Mouse (Mus musculus): Measurements from ENCODE around the gene Defb29. TPM values are rescaled to one million over a fixed set of nuclear protein-coding genes. Genes with fewer than 3 reads are reported as not detected.

Defb29 gene
- total and polyA plus RNA-seq, 2 experiments, result not detected

DNA sequence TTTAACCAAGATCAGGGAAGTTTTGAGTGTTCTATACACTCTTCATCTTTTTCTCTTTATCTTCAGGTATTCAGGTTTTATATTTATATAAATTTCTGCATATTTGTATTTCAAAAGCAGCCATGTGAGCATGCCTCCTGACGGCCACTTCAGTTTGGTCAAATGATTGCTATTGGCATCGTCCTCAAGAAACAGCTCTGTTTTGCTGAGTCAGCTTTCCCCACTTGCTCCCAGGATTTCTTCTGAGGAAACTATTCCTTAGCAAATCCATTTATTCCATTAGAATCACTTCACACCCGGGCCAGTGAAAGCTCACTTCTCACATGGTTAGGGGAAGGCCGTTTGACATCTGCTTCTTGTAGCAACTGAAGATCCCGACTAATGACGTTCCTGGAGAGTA, 41.9 kb downstream of the Defb29 start:
- H3K9ac ChIP-seq (ENCODE audit: low read depth, low read length), result no peak overlapping the region
- 78% methylated on average over 6 of the region's 6 CpGs for WGBS
- H3K4me3 ChIP-seq (ENCODE audit: insufficient read depth, low read depth, low read length), result no peak overlapping the region
- TF ChIP-seq POLR2A (IDR thresholded peaks at IDR 0.05; ENCODE audit: extremely low read depth, insufficient read depth, low read length) (no peak), CTCF (IDR thresholded peaks at IDR 0.05; ENCODE audit: low read depth, low read length) (no peak)
- no peaks in the 10 kb centered on the region for H3K79me2 ChIP-seq (ENCODE audit: control insufficient read depth, insufficient read depth, low read length)
- no peak overlapping the region for H3K27ac ChIP-seq (replicated peaks; ENCODE audit: insufficient read depth, low read depth, low read length)
- no peaks in the 10 kb centered on the region for H3K4me1 ChIP-seq (ENCODE audit: control insufficient read depth, insufficient read depth, low read length)
- H3K36me3 ChIP-seq (ENCODE audit: control insufficient read depth, insufficient read depth, low read length), result no peaks in the 10 kb centered on the region
- no peak for DNase-seq (ENCODE audit: extremely low read depth, low read depth, low spot score)
- H3K27me3 ChIP-seq (ENCODE audit: control insufficient read depth, insufficient read depth, low read length), result no peaks in the 10 kb centered on the region

DNA sequence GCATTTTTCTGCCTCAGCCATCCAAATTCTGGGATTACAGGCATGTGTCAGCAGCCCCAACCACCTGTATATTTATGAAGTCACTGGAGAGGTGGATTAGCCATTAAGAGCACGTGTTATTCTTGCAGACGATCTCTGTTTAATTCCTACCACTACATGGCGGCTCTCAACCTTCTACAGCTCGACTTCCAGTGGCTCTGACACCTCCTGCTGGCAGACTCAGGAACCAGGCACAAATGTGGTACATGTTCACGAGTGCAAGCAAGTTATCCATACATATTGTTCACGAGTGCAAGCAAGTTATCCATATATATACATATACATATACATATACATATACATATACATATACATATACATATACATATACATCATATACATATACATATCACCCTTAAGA, 46.7 kb downstream of the Defb29 start:
- no peak for DNase-seq (ENCODE audit: extremely low read depth, low read depth, low spot score)
- no peaks in the 10 kb centered on the region for H3K27me3 ChIP-seq (ENCODE audit: control insufficient read depth, insufficient read depth, low read length)
- 74% methylated on average over 6 of the region's 6 CpGs for WGBS
- no peaks in the 10 kb centered on the region for H3K4me1 ChIP-seq (ENCODE audit: control insufficient read depth, insufficient read depth, low read length)
- TF ChIP-seq POLR2A (IDR thresholded peaks at IDR 0.05; ENCODE audit: extremely low read depth, insufficient read depth, low read length) (no peak), CTCF (IDR thresholded peaks at IDR 0.05; ENCODE audit: low read depth, low read length) (no peak)
- H3K36me3 ChIP-seq (ENCODE audit: control insufficient read depth, insufficient read depth, low read length), result no peaks in the 10 kb centered on the region
- no peak overlapping the region for H3K27ac ChIP-seq (replicated peaks; ENCODE audit: insufficient read depth, low read depth, low read length)
- H3K9ac ChIP-seq (ENCODE audit: low read depth, low read length), result no peak overlapping the region
- no peaks in the 10 kb centered on the region for H3K79me2 ChIP-seq (ENCODE audit: control insufficient read depth, insufficient read depth, low read length)
- H3K4me3 ChIP-seq (ENCODE audit: insufficient read depth, low read depth, low read length), result no peak overlapping the region

DNA sequence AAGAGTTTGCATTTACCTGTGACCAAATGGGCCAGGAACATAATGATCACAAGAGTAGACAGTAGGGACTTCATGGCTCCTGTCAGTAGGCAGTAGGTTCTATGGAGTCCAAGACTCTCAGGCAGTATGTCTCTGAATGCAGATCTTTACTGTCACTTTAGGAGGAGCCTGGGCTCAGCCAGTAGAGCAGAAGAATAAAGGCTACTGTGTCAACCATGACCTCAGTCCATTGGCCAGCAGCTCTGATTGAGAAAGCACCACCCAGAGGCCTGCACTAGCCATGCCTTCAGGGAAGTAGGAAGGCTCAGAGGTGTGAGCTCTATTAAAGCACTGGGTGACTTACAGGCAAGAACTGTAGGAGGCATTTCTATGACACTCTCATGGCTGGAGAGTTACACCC, 49.9 kb downstream of the Defb29 start, which contains the start of gene Defb22:
TSS of gene Defb22 (minus strand) at position 101 of the 400 bp plus-strand sequence.
- H3K9ac ChIP-seq (ENCODE audit: low read depth, low read length), result no peak within 1 kb of the TSS
- no peaks in the 10 kb centered on the region for H3K79me2 ChIP-seq (ENCODE audit: control insufficient read depth, insufficient read depth, low read length)
- no peak for DNase-seq (ENCODE audit: extremely low read depth, low read depth, low spot score)
- H3K4me1 ChIP-seq (ENCODE audit: control insufficient read depth, insufficient read depth, low read length), result no peaks in the 10 kb centered on the region
- no peaks in the 10 kb centered on the region for H3K36me3 ChIP-seq (ENCODE audit: control insufficient read depth, insufficient read depth, low read length)
- no peaks in the 10 kb centered on the region for H3K27me3 ChIP-seq (ENCODE audit: control insufficient read depth, insufficient read depth, low read length)
- H3K27ac ChIP-seq (replicated peaks; ENCODE audit: insufficient read depth, low read depth, low read length), result no peak within 1 kb of the TSS
- H3K4me3 ChIP-seq (ENCODE audit: insufficient read depth, low read depth, low read length), result no peak within 1 kb of the TSS
- TF ChIP-seq CTCF (IDR thresholded peaks at IDR 0.05; ENCODE audit: low read depth, low read length), result no peak
- no peak for TF ChIP-seq POLR2A (IDR thresholded peaks at IDR 0.05; ENCODE audit: extremely low read depth, insufficient read depth, low read length)

Other genes starting within 250 kb of the Defb29 start
- gene Tbc1d20, start 246.3 kb downstream of the Defb29 start, total RNA-seq (2014; rRNA removed), result 13.0 and 15.9 TPM in 2 replicates
- 23.6 and 25.1 TPM in 2 replicates for gene Tbc1d20, start 246.3 kb downstream of the Defb29 start, polyA plus RNA-seq (2012; rRNA removed)
- 43.4 and 47.7 TPM in 2 replicates for gene Rbck1, start 207.4 kb downstream of the Defb29 start, total RNA-seq (2014; rRNA removed)
- gene Rbck1, start 207.4 kb downstream of the Defb29 start, polyA plus RNA-seq (2012; rRNA removed), result 92.8 and 107 TPM in 2 replicates
- 14.7 and 16.2 TPM in 2 replicates for gene Trib3, start 196.1 kb downstream of the Defb29 start, total RNA-seq (2014; rRNA removed)
- gene Trib3, start 196.1 kb downstream of the Defb29 start, polyA plus RNA-seq (2012; rRNA removed), result 4.9 and 5.4 TPM in 2 replicates
- gene Nrsn2, start 163.5 kb downstream of the Defb29 start, total RNA-seq (2014; rRNA removed), result not detected in 2 replicates
- not detected in 2 replicates for gene Nrsn2, start 163.5 kb downstream of the Defb29 start, polyA plus RNA-seq (2012; rRNA removed)
- gene Sox12, start 142.0 kb downstream of the Defb29 start, total RNA-seq (2014; rRNA removed), result 0.18 and 0.40 TPM in 2 replicates
- gene Sox12, start 142.0 kb downstream of the Defb29 start, polyA plus RNA-seq (2012; rRNA removed), result 1.7 and 1.9 TPM in 2 replicates
- 0.37 and 0.47 TPM in 2 replicates for gene Zcchc3, start 125.1 kb downstream of the Defb29 start, total RNA-seq (2014; rRNA removed)
- 0.40 and 0.44 TPM in 2 replicates for gene Zcchc3, start 125.1 kb downstream of the Defb29 start, polyA plus RNA-seq (2012; rRNA removed)
- gene 6820408C15Rik, start 124.5 kb downstream of the Defb29 start, total RNA-seq (2014; rRNA removed), result not detected in 2 replicates
- not detected in 2 replicates for gene 6820408C15Rik, start 124.5 kb downstream of the Defb29 start, polyA plus RNA-seq (2012; rRNA removed)
- not detected in 2 replicates for gene Defb23, start 75.5 kb downstream of the Defb29 start, total RNA-seq (2014; rRNA removed)
- not detected in 2 replicates for gene Defb23, start 75.5 kb downstream of the Defb29 start, polyA plus RNA-seq (2012; rRNA removed)
- gene Defb20, start 63.0 kb downstream of the Defb29 start, total RNA-seq (2014; rRNA removed), result not detected in 2 replicates
- gene Defb20, start 63.0 kb downstream of the Defb29 start, polyA plus RNA-seq (2012; rRNA removed), result not detected in 2 replicates
- gene Defb22, start 50.0 kb downstream of the Defb29 start, total RNA-seq (2014; rRNA removed), result not detected in 2 replicates
- not detected in 2 replicates for gene Defb22, start 50.0 kb downstream of the Defb29 start, polyA plus RNA-seq (2012; rRNA removed)
- gene Defb26, start 28.4 kb downstream of the Defb29 start, total RNA-seq (2014; rRNA removed), result not detected in 2 replicates
- gene Defb26, start 28.4 kb downstream of the Defb29 start, polyA plus RNA-seq (2012; rRNA removed), result not detected in 2 replicates
- not detected in 2 replicates for gene Defb28, start 21.8 kb downstream of the Defb29 start, total RNA-seq (2014; rRNA removed)
- gene Defb28, start 21.8 kb downstream of the Defb29 start, polyA plus RNA-seq (2012; rRNA removed), result not detected in 2 replicates
- gene Gm17416, start 29.2 kb upstream of the Defb29 start, total RNA-seq (2014; rRNA removed), result not detected in 2 replicates
- not detected in 2 replicates for gene Gm17416, start 29.2 kb upstream of the Defb29 start, polyA plus RNA-seq (2012; rRNA removed)
- not detected in 2 replicates for gene Defb21, start 32.6 kb upstream of the Defb29 start, total RNA-seq (2014; rRNA removed)
- gene Defb21, start 32.6 kb upstream of the Defb29 start, polyA plus RNA-seq (2012; rRNA removed), result not detected in 2 replicates
- gene Defb19, start 40.2 kb upstream of the Defb29 start, total RNA-seq (2014; rRNA removed), result not detected in 2 replicates
- gene Defb19, start 40.2 kb upstream of the Defb29 start, polyA plus RNA-seq (2012; rRNA removed), result not detected in 2 replicates
- not detected in 2 replicates for gene Defb45, start 59.3 kb upstream of the Defb29 start, total RNA-seq (2014; rRNA removed)
- not detected in 2 replicates for gene Defb45, start 59.3 kb upstream of the Defb29 start, polyA plus RNA-seq (2012; rRNA removed)
- not detected in 2 replicates for gene Defb36, start 64.2 kb upstream of the Defb29 start, total RNA-seq (2014; rRNA removed)
- gene Defb36, start 64.2 kb upstream of the Defb29 start, polyA plus RNA-seq (2012; rRNA removed), result not detected in 2 replicates
- 2.1 TPM in 1 of 2 replicates, not detected in the other for gene Defb25, start 83.0 kb upstream of the Defb29 start, total RNA-seq (2014; rRNA removed)
- not detected in 2 replicates for gene Defb25, start 83.0 kb upstream of the Defb29 start, polyA plus RNA-seq (2012; rRNA removed)
- 0.34 and 0.65 TPM in 2 replicates for gene Rem1, start 86.9 kb upstream of the Defb29 start, total RNA-seq (2014; rRNA removed)
- 0.32 and 0.35 TPM in 2 replicates for gene Rem1, start 86.9 kb upstream of the Defb29 start, polyA plus RNA-seq (2012; rRNA removed)
- 65.5 and 86.1 TPM in 2 replicates for gene H13, start 129.4 kb upstream of the Defb29 start, total RNA-seq (2014; rRNA removed)
- gene H13, start 129.4 kb upstream of the Defb29 start, polyA plus RNA-seq (2012; rRNA removed), result 117 and 148 TPM in 2 replicates
- gene Mcts2, start 146.9 kb upstream of the Defb29 start, total RNA-seq (2014; rRNA removed), result 7.2 and 8.9 TPM in 2 replicates
- 2.4 and 3.8 TPM in 2 replicates for gene Mcts2, start 146.9 kb upstream of the Defb29 start, polyA plus RNA-seq (2012; rRNA removed)
- gene Id1, start 196.2 kb upstream of the Defb29 start, total RNA-seq (2014; rRNA removed), result 16.4 and 33.0 TPM in 2 replicates
- gene Id1, start 196.2 kb upstream of the Defb29 start, polyA plus RNA-seq (2012; rRNA removed), result 19.2 and 33.0 TPM in 2 replicates
- not detected in 2 replicates for gene Cox4i2, start 214.1 kb upstream of the Defb29 start, total RNA-seq (2014; rRNA removed)
- gene Cox4i2, start 214.1 kb upstream of the Defb29 start, polyA plus RNA-seq (2012; rRNA removed), result 0.22 and 0.31 TPM in 2 replicates